Mouse (Mus musculus): ENCODE measurements at regions not wholly inside any gene's neighbourhood (a gene's known extent, or its start where the extent isn't known, plus 50 kb on each side); places are given as distances from the start of the nearest gene placed in this dataset.

- TF ChIP-seq ZNF384 (IDR thresholded peaks at IDR 0.05; ENCODE audit: low read depth, low read length) (no peak), CHD2 (IDR thresholded peaks at IDR 0.05; ENCODE audit: low read depth, low read length) (no peak), HCFC1 (IDR thresholded peaks at IDR 0.05; ENCODE audit: borderline replicate concordance, insufficient read depth, low read length) (no peak), ZC3H11A (IDR thresholded peaks at IDR 0.05; ENCODE audit: borderline replicate concordance, low read depth, low read length) (no peak), MAFK (IDR thresholded peaks at IDR 0.05; ENCODE audit: insufficient read depth, low read depth, low read length) (no peak)
Observed at GRCm38 (mm10) chr6:16151478-16151877, 431.0 kb downstream of the Mdfic start.
